ENCODE assay signal across 26 mouse cellular contexts in the genomic region with DNA sequence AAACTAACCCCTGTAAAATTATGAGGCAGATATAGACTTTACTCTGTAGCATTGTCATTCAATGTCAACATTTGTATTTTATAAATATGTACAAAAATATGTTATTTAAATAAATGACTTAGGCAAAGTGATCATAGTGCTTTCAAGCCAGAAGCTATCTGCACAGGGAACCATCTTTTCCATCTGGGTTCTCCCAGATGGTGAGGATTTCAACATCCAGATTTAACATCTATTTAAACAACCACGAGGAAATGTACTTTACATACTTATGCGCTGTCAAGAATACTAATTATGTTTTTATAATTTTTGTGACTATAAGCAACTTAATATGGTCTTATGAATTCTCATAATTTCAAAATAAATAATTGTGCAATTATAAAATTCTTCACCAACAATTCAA.
"Had no signal": no experiment of that assay in that cellular context is flagged by ENCODE, and none has a peak within 500 bp of the region (broad histone marks: within the 10 kb centered on the region; RNA-seq: fewer than 3 reads in every experiment).

No protein-coding gene starts in this region.

- H3K9ac ChIP-seq: limb, embryonic 13.5 days; liver, embryonic 12.5 days; liver, embryonic 15.5 days; lung, embryonic 15.5 days; midbrain, embryonic 13.5 days; neural tube, embryonic 13.5 days; stomach, embryonic 15.5 days had no signal

- H3K27ac ChIP-seq: kidney, postnatal 0 days; limb, embryonic 10.5 days; limb, embryonic 13.5 days; liver, embryonic 12.5 days; liver, embryonic 15.5 days; lung, embryonic 15.5 days; midbrain, embryonic 10.5 days; midbrain, embryonic 13.5 days; neural tube, embryonic 13.5 days; stomach, embryonic 15.5 days had no signal

- H3K4me3 ChIP-seq: limb, embryonic 10.5 days; limb, embryonic 13.5 days; liver, embryonic 12.5 days; liver, embryonic 15.5 days; lung, embryonic 15.5 days; megakaryocyte, embryonic 14.5 days; midbrain, embryonic 10.5 days; midbrain, embryonic 13.5 days; myocyte; neural tube, embryonic 13.5 days; stomach, embryonic 15.5 days had no signal

- H3K4me2 ChIP-seq: limb, embryonic 13.5 days; liver, embryonic 12.5 days; liver, embryonic 15.5 days; lung, embryonic 15.5 days; midbrain, embryonic 13.5 days; neural tube, embryonic 13.5 days; stomach, embryonic 15.5 days had no signal

- ATAC-seq: liver, embryonic 12.5 days; midbrain, embryonic 13.5 days; midbrain, embryonic 16.5 days had no signal

- DNase-seq: kidney, adult 2 months; kidney, postnatal 25 days; layer of hippocampus, postnatal 36 days; liver; lung, adult 18-20 months; lung, postnatal 10 days; lung, postnatal 36 days; retina, postnatal 1 day; right cerebral cortex, postnatal 25 days; spleen, adult 18-20 months; thymus, adult 18-20 months; thymus, postnatal 14 days; thymus, postnatal 4 days had no signal

- H3K9me3 ChIP-seq: limb, embryonic 10.5 days; limb, embryonic 13.5 days; liver, embryonic 12.5 days; liver, embryonic 15.5 days; lung, embryonic 15.5 days; megakaryocyte, embryonic 14.5 days; midbrain, embryonic 10.5 days; midbrain, embryonic 13.5 days; neural tube, embryonic 13.5 days; stomach, embryonic 15.5 days had no signal

- H3K27me3 ChIP-seq: limb, embryonic 13.5 days; liver, embryonic 12.5 days; liver, embryonic 15.5 days; lung, embryonic 15.5 days; megakaryocyte, embryonic 14.5 days; midbrain, embryonic 13.5 days; neural tube, embryonic 13.5 days; stomach, embryonic 15.5 days had no signal

- H3K4me1 ChIP-seq: limb, embryonic 10.5 days; limb, embryonic 13.5 days; liver, embryonic 12.5 days; liver, embryonic 15.5 days; lung, embryonic 15.5 days; megakaryocyte, embryonic 14.5 days; midbrain, embryonic 10.5 days; midbrain, embryonic 13.5 days; neural tube, embryonic 13.5 days; stomach, embryonic 15.5 days had no signal

- H3K36me3 ChIP-seq: limb, embryonic 10.5 days; limb, embryonic 13.5 days; liver, embryonic 12.5 days; liver, embryonic 15.5 days; lung, embryonic 15.5 days; midbrain, embryonic 10.5 days; midbrain, embryonic 13.5 days; neural tube, embryonic 13.5 days; stomach, embryonic 15.5 days had no signal
